Mouse (Mus musculus) spleen, adult 18-20 months (tissue): ENCODE measurements around the gene Arhgef2.

Experiments used
- DNase-seq, 2 experiments: peaks; one replicate each; pipeline ENCODE4 v3.0.0; 2022; ENCODE audit warnings: mixed read lengths in 2 of 2

Gene Arhgef2

DNA sequence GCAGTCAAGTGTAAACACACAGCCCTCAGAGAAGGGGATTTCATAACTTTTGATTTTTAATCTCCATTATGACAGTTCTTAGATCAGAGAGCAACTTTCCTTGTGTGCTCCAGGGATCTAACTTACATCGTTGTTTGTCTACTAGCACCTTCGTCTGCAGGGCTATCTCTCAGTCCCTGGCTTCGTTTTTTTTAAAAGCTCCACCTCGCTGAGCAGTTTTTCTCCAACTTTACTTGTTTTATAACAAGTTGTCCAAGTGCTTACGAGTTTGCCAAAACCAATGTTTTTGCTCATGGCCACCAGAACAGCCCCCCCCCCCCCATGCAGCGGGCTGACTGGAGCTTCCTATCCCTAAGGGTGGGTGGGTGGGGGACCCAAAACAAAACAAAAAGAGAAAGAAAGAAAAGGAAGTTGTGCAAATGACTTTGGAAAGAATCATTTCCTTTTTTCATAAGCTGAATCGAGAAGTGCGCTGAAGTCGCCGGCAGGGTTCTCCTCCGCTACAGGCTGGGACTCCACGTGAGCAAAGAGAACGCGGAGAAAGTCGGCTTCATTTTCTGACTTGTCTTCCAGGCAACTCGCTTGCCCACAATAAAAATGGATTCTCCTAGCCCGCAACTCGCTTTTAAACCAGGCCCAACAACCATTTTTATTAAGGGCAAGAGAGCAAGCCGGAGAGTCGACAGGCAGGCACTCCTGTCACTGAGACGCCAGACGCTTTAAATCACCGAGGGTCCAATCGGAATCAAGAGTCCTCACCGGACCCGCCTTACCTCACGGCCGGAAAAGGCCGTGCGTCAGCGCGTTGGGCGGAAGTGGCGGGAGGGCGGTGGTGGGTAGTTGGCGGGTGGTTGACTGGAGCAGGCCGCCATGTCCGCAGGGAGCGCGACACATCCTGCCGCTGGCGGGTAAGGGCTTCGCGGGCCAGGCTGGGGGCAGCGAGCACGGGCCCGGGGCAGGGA, 79.5 kb downstream of the Arhgef2 start, which contains the start of gene Khdc4:
TSS of gene Khdc4 (plus strand) at position 824 of the 962 bp plus-strand sequence.
- peak; percentile 90 to 94 for DNase-seq

DNA sequence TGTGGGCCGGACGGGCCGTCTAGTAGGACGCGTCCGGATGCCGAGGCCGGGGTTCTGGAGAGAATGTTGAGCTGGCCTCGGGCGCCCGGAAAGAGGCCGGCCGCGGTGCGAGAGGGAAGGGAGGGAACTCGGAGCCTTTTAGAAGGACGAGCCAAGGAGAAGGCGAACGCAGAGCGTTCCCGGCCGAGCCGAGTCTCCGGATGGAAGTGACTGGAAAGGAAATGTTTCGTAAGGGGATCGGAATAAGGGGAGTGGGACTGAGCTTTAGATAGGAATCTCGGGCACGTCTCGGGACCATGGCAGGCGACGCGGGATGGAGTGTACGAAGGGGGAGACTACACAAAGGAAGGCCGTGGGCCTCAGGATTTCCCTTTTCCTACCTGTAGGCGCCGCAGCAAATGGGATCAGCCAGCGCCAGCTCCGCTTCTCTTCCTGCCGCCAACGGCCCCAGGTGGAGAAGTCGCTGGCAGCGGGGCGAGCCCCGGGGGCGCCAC, 80.2 kb downstream of the Arhgef2 start:
- no peak for DNase-seq

DNA sequence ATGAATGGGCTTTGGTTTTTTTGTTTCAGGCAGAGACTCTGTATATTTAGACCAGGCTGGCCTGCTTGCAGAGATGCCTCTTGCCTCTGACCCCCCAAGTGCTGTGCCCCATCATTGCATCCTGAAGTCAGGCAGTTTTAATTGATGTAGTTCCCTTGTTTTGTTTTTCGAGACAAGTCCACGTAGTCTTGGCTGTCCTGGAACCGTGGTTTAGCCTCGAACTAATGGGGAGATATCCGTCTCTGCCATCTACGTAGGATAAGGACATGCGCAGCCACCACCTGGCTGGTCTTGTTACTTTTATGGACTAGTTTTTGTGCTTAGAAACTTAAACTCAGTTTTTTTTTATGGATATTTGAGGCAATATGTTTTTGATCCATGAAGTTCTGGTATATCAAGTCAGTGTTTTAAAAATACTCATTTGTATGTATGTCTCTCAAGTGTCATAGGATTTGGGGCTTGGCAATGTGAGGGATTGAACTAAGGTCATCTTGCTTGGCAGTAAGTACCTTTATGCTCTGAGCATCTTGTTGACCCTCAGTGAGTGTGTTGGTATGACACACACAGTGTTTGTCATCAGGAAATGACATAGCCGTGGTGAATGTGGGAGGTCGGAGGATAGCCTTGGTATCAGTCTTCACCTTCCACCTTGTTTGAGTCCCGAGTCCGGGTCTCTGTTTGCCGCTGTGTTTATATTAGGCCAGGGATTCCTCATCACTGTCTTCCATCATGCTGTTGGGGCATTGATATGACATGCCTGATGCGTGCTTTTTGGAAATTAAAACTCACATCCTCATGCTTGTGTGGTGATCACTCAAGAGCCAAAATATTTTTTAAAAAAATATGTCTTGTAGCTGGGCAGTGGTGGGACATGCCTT, 81.2 kb downstream of the Arhgef2 start:
- no peak for DNase-seq

DNA sequence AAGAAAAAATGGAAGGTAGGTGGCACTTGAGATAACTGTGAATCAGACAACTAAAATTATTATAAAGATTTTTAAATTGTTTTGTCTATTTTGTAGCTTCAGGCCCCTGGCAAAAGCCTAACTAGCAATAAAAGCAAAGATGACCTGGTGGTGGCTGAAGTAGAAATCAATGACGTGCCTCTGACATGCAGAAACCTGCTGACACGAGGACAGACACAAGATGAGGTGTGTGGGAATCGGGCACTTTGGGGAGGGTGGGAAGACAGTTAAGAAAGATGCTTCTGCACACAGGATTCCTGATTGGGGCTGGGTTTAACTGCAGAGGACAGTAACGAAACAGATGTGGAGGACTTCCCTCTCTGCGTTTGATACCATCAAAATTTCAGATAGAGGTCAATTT, 83.3 kb downstream of the Arhgef2 start:
- no peak for DNase-seq

DNA sequence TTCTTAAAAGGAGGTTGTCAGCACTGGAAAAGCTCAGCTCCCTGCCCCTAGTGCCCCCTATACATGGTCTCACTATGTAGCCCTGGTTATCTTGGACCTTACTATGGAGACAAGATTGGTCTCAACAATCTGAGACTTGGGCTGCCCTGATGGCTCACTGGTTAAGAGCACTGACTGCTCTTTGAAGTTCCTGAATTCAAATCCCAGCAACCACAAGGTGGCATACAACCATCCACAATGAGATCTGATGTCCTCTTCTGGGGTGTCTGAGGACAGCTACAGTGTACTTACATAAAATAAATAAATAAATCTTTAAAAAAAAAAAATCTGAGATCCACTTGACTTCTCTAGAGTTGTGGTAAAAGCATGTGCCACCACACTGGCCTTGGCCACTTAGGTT, 89.8 kb downstream of the Arhgef2 start:
- DNase-seq = no peak
